Mouse (Mus musculus): Measurements from ENCODE around the gene Snrpf.

GRCm38 (mm10) chr10:93633971-93634370 is 44.5 kb upstream of the Snrpf start:
- no peak for TF ChIP-seq E2F4 (IDR thresholded peaks at IDR 0.05; ENCODE audit: insufficient replicate concordance, low read depth, low read length)
- no peak for TF ChIP-seq EP300 (IDR thresholded peaks at IDR 0.05; ENCODE audit: low read length)
- no peak for TF ChIP-seq ZMIZ1 (IDR thresholded peaks at IDR 0.05; ENCODE audit: low read depth, low read length)
- no peak for TF ChIP-seq CHD2 (IDR thresholded peaks at IDR 0.05; ENCODE audit: low read length)
